Comparison of ENCODE assay signal across 8 mouse cellular contexts in the genomic region with DNA sequence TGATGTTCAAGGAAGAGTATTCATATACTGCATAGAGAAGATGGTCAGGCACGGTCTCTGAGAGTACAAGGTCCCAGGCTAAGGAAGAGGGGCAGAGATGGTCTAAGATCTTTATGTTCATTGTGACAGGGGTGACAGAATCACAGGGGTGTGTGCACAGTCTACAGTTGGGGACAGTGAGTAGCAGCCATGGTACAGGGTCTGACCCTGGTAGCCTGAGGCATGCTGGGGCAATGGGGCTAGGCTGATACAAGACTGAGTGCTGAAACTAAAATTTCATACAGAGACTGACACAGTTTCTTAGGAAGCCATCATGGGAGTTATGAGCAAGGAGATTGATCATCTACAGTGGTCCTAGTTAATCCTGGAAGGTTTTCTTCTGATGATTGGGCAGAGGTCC. TPM values are rescaled to one million over a fixed set of nuclear protein-coding genes. Genes with fewer than 3 reads are reported as not detected.
DNase-seq lines count a peak whose midpoint lies in the region; ATAC-seq and TF ChIP-seq lines count a peak whose summit lies in the region.

No protein-coding gene starts in this region.

- TF ChIP-seq POLR2A in heart, adult 2 months (IDR thresholded peaks at IDR 0.05; ENCODE audit: insufficient read depth, low read depth, low read length) = no peak
- TF ChIP-seq POLR2A in ES-Bruce4 (IDR thresholded peaks at IDR 0.05; ENCODE audit: insufficient read depth, low read length) = no peak
- no peak for TF ChIP-seq POLR2A in limb, embryonic 14.5 days (IDR thresholded peaks at IDR 0.05; ENCODE audit: borderline replicate concordance, extremely low read depth, insufficient read depth, insufficient read length)

- H3K27me3 ChIP-seq in heart, adult 2 months (ENCODE audit: control insufficient read depth, insufficient read depth, low read length) = no peaks in the 10 kb centered on the region
- no peaks in the 10 kb centered on the region for H3K27me3 ChIP-seq in ES-Bruce4 (ENCODE audit: control insufficient read depth, insufficient read depth, low read length, poor library complexity, severe bottlenecking)
- no peaks in the 10 kb centered on the region for H3K27me3 ChIP-seq in forebrain, embryonic 15.5 days
- no peaks in the 10 kb centered on the region for H3K27me3 ChIP-seq in limb, embryonic 14.5 days (ENCODE audit: control insufficient read depth, insufficient read depth, low read length)

- DNase-seq in heart, adult 2 months = no peak
- no peak for DNase-seq in heart, postnatal 10 days
- DNase-seq in limb, embryonic 14.5 days (ENCODE audit: low spot score) = no peak
- no peak for DNase-seq in urinary bladder, postnatal 36 days (ENCODE audit: low spot score in 2 of 2)
- no peak for DNase-seq in left cerebral cortex, adult 8-10 months (ENCODE audit: low spot score in 2 of 2)
- DNase-seq in left cerebral cortex, postnatal 4 days = no peak

- H3K4me1 ChIP-seq in heart, adult 2 months (ENCODE audit: control insufficient read depth, insufficient read depth, low read length) = peaks cover 7% of the 10 kb centered on the region
- no peaks in the 10 kb centered on the region for H3K4me1 ChIP-seq in ES-Bruce4 (ENCODE audit: control insufficient read depth, insufficient read depth, low read length)
- peaks cover 23% of the 10 kb centered on the region for H3K4me1 ChIP-seq in forebrain, embryonic 15.5 days
- H3K4me1 ChIP-seq in limb, embryonic 14.5 days (ENCODE audit: control insufficient read depth, insufficient read depth, low read length) = peaks cover 12% of the 10 kb centered on the region

- intact Hi-C loops in heart, adult 2 months (cut with DNase I) = loop anchor here (2.0 to 5.0 kb wide), 2 partner anchors 50 to 219 kb away; no protein-coding TSS in a partner anchor
- intact Hi-C loops in heart, postnatal 10 days (cut with DNase I) = loop anchor here (2.0 to 5.0 kb wide), 3 partner anchors 48 to 219 kb away; a partner anchor contains a TSS
- intact Hi-C loops in left cerebral cortex, postnatal 4 days (cut with DNase I) = loop anchor here (5.0 kb wide), 1 partner anchor 219 kb away; no protein-coding TSS in a partner anchor

- H3K4me2 ChIP-seq in forebrain, embryonic 15.5 days (replicated peaks) = peak overlapping the region; percentile 71
- H3K4me2 ChIP-seq in limb, embryonic 14.5 days (replicated peaks; ENCODE audit: low read depth, low read length, severe bottlenecking) = peak overlapping the region; percentile 57

- TF ChIP-seq EP300 in heart, adult 2 months (IDR thresholded peaks at IDR 0.05; ENCODE audit: insufficient read depth, low read depth, low read length) = no peak
- no peak for TF ChIP-seq EP300 in ES-Bruce4 (IDR thresholded peaks at IDR 0.05; ENCODE audit: insufficient read depth, low read depth, low read length)

- H3K4me3 ChIP-seq in heart, adult 2 months = no peak overlapping the region; the same call in 1 of the 2 replicates
- no peak overlapping the region for H3K4me3 ChIP-seq in ES-Bruce4 (ENCODE audit: low read depth, low read length)
- peak overlapping the region; percentile 67 for H3K4me3 ChIP-seq in forebrain, embryonic 15.5 days
- H3K4me3 ChIP-seq in limb, embryonic 14.5 days (replicated peaks; ENCODE audit: low read length) = peak overlapping the region; percentile 79

- H3K27ac ChIP-seq in heart, adult 2 months = peak overlapping the region; percentile 97
- no peak overlapping the region for H3K27ac ChIP-seq in ES-Bruce4 (ENCODE audit: insufficient read depth, low read length)
- no peak overlapping the region for H3K27ac ChIP-seq in forebrain, embryonic 15.5 days (replicated peaks)
- H3K27ac ChIP-seq in limb, embryonic 14.5 days (replicated peaks; ENCODE audit: low read depth, low read length) = no peak overlapping the region

- no peak for ATAC-seq in forebrain, embryonic 15.5 days (replicated peaks)
- ATAC-seq in limb, embryonic 14.5 days (ENCODE audit: low FRiP score, low read depth) = no peak

- no peak overlapping the region for H3K9ac ChIP-seq in heart, adult 2 months (ENCODE audit: low read depth, low read length)
- peak overlapping the region; percentile 68; the same call in 1 of the 2 replicates for H3K9ac ChIP-seq in ES-Bruce4 (ENCODE audit: low read depth, poor library complexity, severe bottlenecking)
- peak overlapping the region; percentile 71 for H3K9ac ChIP-seq in forebrain, embryonic 15.5 days (replicated peaks)
- H3K9ac ChIP-seq in limb, embryonic 14.5 days (ENCODE audit: low read depth, low read length, severe bottlenecking) = peak overlapping the region; percentile 80; the same call in 1 of the 2 replicates

- WGBS in heart, adult 2 months = 96% methylated on average over 1 of the region's 1 CpGs
- WGBS in forebrain, embryonic 15.5 days = 98% methylated on average over 1 of the region's 1 CpGs
- 87% methylated on average over 1 of the region's 1 CpGs for WGBS in limb, embryonic 14.5 days

- no peaks in the 10 kb centered on the region; the same call in 1 of the 2 replicates for H3K36me3 ChIP-seq in heart, adult 2 months (ENCODE audit: control insufficient read depth, insufficient read depth, low read length)
- H3K36me3 ChIP-seq in ES-Bruce4 (ENCODE audit: control insufficient read depth, insufficient read depth, low read length, poor library complexity, severe bottlenecking) = no peaks in the 10 kb centered on the region
- H3K36me3 ChIP-seq in forebrain, embryonic 15.5 days = no peaks in the 10 kb centered on the region
- H3K36me3 ChIP-seq in limb, embryonic 14.5 days (ENCODE audit: control insufficient read depth, insufficient read depth, low read length) = no peaks in the 10 kb centered on the region

- TF ChIP-seq CTCF in heart, adult 2 months (IDR thresholded peaks at IDR 0.05) = no peak
- no peak for TF ChIP-seq CTCF in ES-Bruce4 (IDR thresholded peaks at IDR 0.05; ENCODE audit: low read depth, low read length)

- no peaks in the 10 kb centered on the region for H3K9me3 ChIP-seq in ES-Bruce4 (replicated peaks; ENCODE audit: control insufficient read depth, insufficient read depth, low read length, poor library complexity, severe bottlenecking)
- H3K9me3 ChIP-seq in forebrain, embryonic 15.5 days = no peaks in the 10 kb centered on the region
- H3K9me3 ChIP-seq in limb, embryonic 14.5 days (ENCODE audit: control insufficient read depth, low read length) = no peaks in the 10 kb centered on the region

- no peaks in the 10 kb centered on the region; the same call in 1 of the 2 replicates for H3K79me2 ChIP-seq in heart, adult 2 months (replicated peaks; ENCODE audit: control insufficient read depth, insufficient read depth, low read length)

RNA-seq across cellular contexts. Expression of a gene that starts 1.3 kb away (rescaled TPM):
- 10 to 100 TPM; 16.1 to 21.0 TPM for total RNA-seq in heart, adult 2 months (2021)
- polyA plus RNA-seq in heart, adult 2 months (2012; rRNA removed) = 20.6 and 23.8 TPM in 2 replicates
- total RNA-seq in heart, postnatal 10 days (2021) = 10 to 100 TPM; 27.3 to 30.8 TPM
- 17.8 and 18.3 TPM in 2 replicates for polyA plus RNA-seq in ES-Bruce4 (2011; ENCODE audit: insufficient read depth, insufficient read length, low read depth, missing spikeins)
- 27.2 and 29.4 TPM in 2 replicates for polyA plus RNA-seq in forebrain, embryonic 15.5 days (2015; fragmentation: Nextera tagmentation; extraction: Ambion mirVana)
- 39.1 and 50.4 TPM in 2 replicates for polyA plus RNA-seq in limb, embryonic 14.5 days (2012; rRNA removed)
- 22.1 and 24.6 TPM in 2 replicates for polyA plus RNA-seq in limb, embryonic 14.5 days (2014; fragmentation: Nextera tagmentation; extraction: Ambion mirVana)
- total RNA-seq in left cerebral cortex, adult 8-10 months (2022) = 10 to 100 TPM; 42.8 to 63.6 (median 53.0) TPM
- total RNA-seq in left cerebral cortex, postnatal 4 days (2021) = 10 to 100 TPM; 53.5 to 62.2 TPM

RNA-seq across cellular contexts. Expression of a gene that starts 48.9 kb away (rescaled TPM):
- 10 to 100 TPM in 1 of 2 experiments, 1 to 10 TPM in 1; 9.7 to 11.8 TPM for total RNA-seq in heart, adult 2 months (2021)
- 11.0 and 13.0 TPM in 2 replicates for polyA plus RNA-seq in heart, adult 2 months (2012; rRNA removed)
- 10 to 100 TPM; 17.8 to 25.2 TPM for total RNA-seq in heart, postnatal 10 days (2021)
- 3.3 and 4.9 TPM in 2 replicates for polyA plus RNA-seq in ES-Bruce4 (2011; ENCODE audit: insufficient read depth, insufficient read length, low read depth, missing spikeins)
- 30.0 and 34.2 TPM in 2 replicates for polyA plus RNA-seq in forebrain, embryonic 15.5 days (2015; fragmentation: Nextera tagmentation; extraction: Ambion mirVana)
- polyA plus RNA-seq in limb, embryonic 14.5 days (2012; rRNA removed) = 43.5 and 62.1 TPM in 2 replicates
- 29.3 TPM in 2 replicates for polyA plus RNA-seq in limb, embryonic 14.5 days (2014; fragmentation: Nextera tagmentation; extraction: Ambion mirVana)
- total RNA-seq in left cerebral cortex, adult 8-10 months (2022) = 10 to 100 TPM; 36.6 to 46.3 (median 38.6) TPM
- total RNA-seq in left cerebral cortex, postnatal 4 days (2021) = 10 to 100 TPM; 27.7 to 29.6 TPM

RNA-seq across cellular contexts. Expression of a gene that starts 51.3 kb away (rescaled TPM):
- under 1 TPM; 0.18 to 0.47 TPM for total RNA-seq in heart, adult 2 months (2021)
- 0.85 and 1.7 TPM in 2 replicates for polyA plus RNA-seq in heart, adult 2 months (2012; rRNA removed)
- total RNA-seq in heart, postnatal 10 days (2021) = 1 to 10 TPM in 1 of 2 experiments, under 1 TPM in 1; 0.62 to 1.2 TPM
- polyA plus RNA-seq in ES-Bruce4 (2011; ENCODE audit: insufficient read depth, insufficient read length, low read depth, missing spikeins) = 0.19 and 0.29 TPM in 2 replicates
- polyA plus RNA-seq in forebrain, embryonic 15.5 days (2015; fragmentation: Nextera tagmentation; extraction: Ambion mirVana) = 0.13 and 0.70 TPM in 2 replicates
- 1.2 and 1.9 TPM in 2 replicates for polyA plus RNA-seq in limb, embryonic 14.5 days (2012; rRNA removed)
- 0.07 and 0.17 TPM in 2 replicates for polyA plus RNA-seq in limb, embryonic 14.5 days (2014; fragmentation: Nextera tagmentation; extraction: Ambion mirVana)
- total RNA-seq in left cerebral cortex, adult 8-10 months (2022) = 1 to 10 TPM in 1 of 4 experiments, under 1 TPM in 3; 0.84 to 1.4 (median 0.90) TPM
- under 1 TPM; 0.08 TPM for total RNA-seq in left cerebral cortex, postnatal 4 days (2021)

Comparison
In these comparisons a context has a peak if more than half of its experiments do, and no peak if none do; other contexts are left out.
1. H3K4me3 ChIP-seq: peak in forebrain, embryonic 15.5 days (single experiment) and limb, embryonic 14.5 days (single experiment); none in heart, adult 2 months (single experiment) and ES-Bruce4 (single experiment).